Mouse (Mus musculus) limb, embryonic 13.5 days (tissue): ENCODE results near the gene Cct7. TPM values are rescaled to one million over a fixed set of nuclear protein-coding genes. Genes with fewer than 3 reads are reported as not detected.

Source experiments
- ATAC-seq: fragments of 200-750 bp; cut with Nextera tagmentation; 2 replicates; pipeline ENCODE4 v1.8.0; 2017; ENCODE audit warnings: low read depth, moderate number of reproducible peaks, moderate TSS enrichment; ENCODE audit not compliant: low FRiP score
- H3K27ac ChIP-seq: fragments of 300-500 bp; sonication (generic); 2 replicates; pipeline ENCODE4 v1.5.1; 2015; ENCODE audit warnings: inconsistent platforms, mild to moderate bottlenecking, moderate library complexity
- H3K27me3 ChIP-seq: fragments of 300-500 bp; sonication (generic); 2 replicates; pipeline ENCODE4 v1.6.1; 2015; ENCODE audit warnings: mild to moderate bottlenecking, inconsistent platforms
- H3K36me3 ChIP-seq: fragments of 300-500 bp; sonication (generic); 2 replicates; pipeline ENCODE4 v1.6.1; 2015; ENCODE audit warnings: inconsistent platforms, mild to moderate bottlenecking, moderate library complexity
- H3K4me1 ChIP-seq: fragments of 300-500 bp; sonication (generic); 2 replicates; pipeline ENCODE4 v1.6.1; 2015; ENCODE audit warnings: inconsistent platforms
- H3K4me2 ChIP-seq: fragments of 300-500 bp; sonication (generic); replicated peaks from 2 replicates; pipeline ENCODE4 v1.6.1; 2015; ENCODE audit warnings: inconsistent platforms, mild to moderate bottlenecking, moderate library complexity
- H3K4me3 ChIP-seq: fragments of 300-500 bp; sonication (generic); 2 replicates; pipeline ENCODE4 v1.5.1; 2015; ENCODE audit warnings: moderate library complexity, mild to moderate bottlenecking, inconsistent platforms
- H3K9ac ChIP-seq: fragments of 300-500 bp; sonication (generic); 2 replicates; pipeline ENCODE4 v1.6.1; 2015; ENCODE audit warnings: mild to moderate bottlenecking, inconsistent platforms
- H3K9me3 ChIP-seq: fragments of 300-500 bp; sonication (generic); 2 replicates; pipeline ENCODE4 v1.6.1; 2016; ENCODE audit warnings: inconsistent platforms
- WGBS: fragments of 180-500 bp; shearing (Covaris S2); methylation state at CpG from one replicate; pipeline ENCODE4 v1.1.7; 2015; 5-methylcytosine and 5-hydroxymethylcytosine counted together
- polyA plus RNA-seq: library from polyadenylated mRNA; unstranded; fragments of >200 nt; fragmentation: Nextera tagmentation; extraction: Ambion mirVana; gene quantifications from 2 replicates; pipeline ENCODE4 v1.2.1, GENCODE M21; 2015

Cct7 gene
- polyA plus RNA-seq, 1 experiment from 2014 or later: 493 TPM

- Histone ChIP-seq H3K36me3 (no peaks in the 10 kb centered on the region), H3K27ac (no peak overlapping the region), H3K27me3 (peaks cover 96% of the 10 kb centered on the region), H3K9ac (no peak overlapping the region), H3K4me1 (peaks cover 29% of the 10 kb centered on the region), H3K9me3 (peaks cover 3% of the 10 kb centered on the region), H3K4me2 (peak overlapping the region; percentile 81), H3K4me3 (peak overlapping the region; percentile 48)
- WGBS: under 1% methylated on average over 88 of the region's 88 CpGs
- ATAC-seq: no peak
Measured at GRCm38 (mm10) chr6:85511286-85512055, 60.2 kb downstream of the Cct7 start.

GRCm38 (mm10) chr6:85512056-85512440 lies 60.7 kb downstream of the Cct7 start:
- no peak overlapping the region for H3K9ac ChIP-seq
- peaks cover 29% of the 10 kb centered on the region for H3K4me1 ChIP-seq
- H3K27me3 ChIP-seq: peaks cover 97% of the 10 kb centered on the region
- peak overlapping the region; percentile 48 for H3K4me3 ChIP-seq
- no peaks in the 10 kb centered on the region for H3K36me3 ChIP-seq
- peak overlapping the region; percentile 81 for H3K4me2 ChIP-seq
- ATAC-seq: no peak
- H3K9me3 ChIP-seq: peaks cover 3% of the 10 kb centered on the region
- no peak overlapping the region for H3K27ac ChIP-seq
- under 1% methylated on average over 34 of the region's 36 CpGs for WGBS

GRCm38 (mm10) chr6:85512577-85513530 lies 61.5 kb downstream of the Cct7 start:
- under 1% methylated on average over 83 of the region's 90 CpGs for WGBS
- ATAC-seq: 0 out of 2 replicates have a peak, but pooled peaks have one; percentile 19
- H3K27ac ChIP-seq: no peak overlapping the region

GRCm38 (mm10) chr6:85513531-85513910 lies 62.2 kb downstream of the Cct7 start, which contains the start of gene Egr4:
Egr4 (minus strand) TSS chr6:85513589.
- ATAC-seq: peak; percentile 40; the same call in 1 of the 2 replicates
- no peak within 1 kb of the TSS for H3K9ac ChIP-seq
- no peak within 1 kb of the TSS for H3K27ac ChIP-seq
- H3K4me3 ChIP-seq: peak within 1 kb of the TSS; percentile 48
- under 1% methylated on average over 38 of the region's 38 CpGs for WGBS
- peaks cover 29% of the 10 kb centered on the region for H3K4me1 ChIP-seq
- peaks cover 100% of the 10 kb centered on the region for H3K27me3 ChIP-seq
- H3K9me3 ChIP-seq: peaks cover 3% of the 10 kb centered on the region
- peak within 1 kb of the TSS; percentile 81 for H3K4me2 ChIP-seq
- H3K36me3 ChIP-seq: no peaks in the 10 kb centered on the region

More at GRCm38 (mm10) chr6:85512577-85513530, 61.5 kb downstream of the Cct7 start:
- Histone ChIP-seq H3K4me2 (peak overlapping the region; percentile 81), H3K9ac (no peak overlapping the region), H3K27me3 (peaks cover 100% of the 10 kb centered on the region), H3K4me3 (peak overlapping the region; percentile 48), H3K4me1 (peaks cover 29% of the 10 kb centered on the region), H3K9me3 (peaks cover 3% of the 10 kb centered on the region), H3K36me3 (no peaks in the 10 kb centered on the region)

- ATAC-seq: no peak
- Histone ChIP-seq H3K36me3 (no peaks in the 10 kb centered on the region), H3K9ac (no peak overlapping the region), H3K9me3 (peaks cover 3% of the 10 kb centered on the region), H3K4me1 (peaks cover 29% of the 10 kb centered on the region), H3K27me3 (peaks cover 91% of the 10 kb centered on the region), H3K4me3 (no peak overlapping the region), H3K4me2 (no peak overlapping the region), H3K27ac (no peak overlapping the region)
- 78% methylated on average over 4 of the region's 4 CpGs for WGBS
Measured at GRCm38 (mm10) chr6:85515941-85516340, 64.6 kb downstream of the Cct7 start.

Other genes with a start within 250 kb of the Cct7 start
- gene Sfxn5, start 118.1 kb upstream of the Cct7 start, polyA plus RNA-seq: 8.9 and 10.1 TPM in 2 replicates
- 16.7 and 17.2 TPM in 2 replicates for gene Rab11fip5, start 76.9 kb upstream of the Cct7 start, polyA plus RNA-seq
- gene Noto, start 27.6 kb upstream of the Cct7 start, polyA plus RNA-seq: not detected in 2 replicates
- 64.2 and 66.1 TPM in 2 replicates for gene Smyd5, start 19.5 kb upstream of the Cct7 start, polyA plus RNA-seq
- 29.8 and 33.5 TPM in 2 replicates for gene Pradc1, start 456 bp downstream of the Cct7 start, polyA plus RNA-seq
- gene Fbxo41, start 51.5 kb downstream of the Cct7 start, polyA plus RNA-seq: 0.47 and 0.54 TPM in 2 replicates
- not detected in 2 replicates for gene Egr4, start 62.1 kb downstream of the Cct7 start, polyA plus RNA-seq
- 6.2 and 6.6 TPM in 2 replicates for gene Alms1, start 136.0 kb downstream of the Cct7 start, polyA plus RNA-seq